Mouse (Mus musculus) heart, embryonic 15.5 days (tissue): Measurements from ENCODE around the gene Hyal6. TPM values are rescaled to one million over a fixed set of nuclear protein-coding genes. Genes with fewer than 3 reads are reported as not detected.

ENCODE experiments used
- ATAC-seq: fragments of 200-750 bp; cut with Nextera tagmentation; replicated peaks from 2 replicates; pipeline ENCODE4 v1.8.0; 2017; ENCODE audit warnings: low read depth, moderate TSS enrichment; ENCODE audit not compliant: insufficient number of reproducible peaks, insufficient read depth, low FRiP score
- H3K27ac ChIP-seq: fragments of 300-500 bp; sonication (generic); 2 replicates; pipeline ENCODE4 v1.5.1; 2015; ENCODE audit warnings: mild to moderate bottlenecking, inconsistent platforms
- H3K27me3 ChIP-seq: fragments of 300-500 bp; sonication (generic); 2 replicates; pipeline ENCODE4 v1.6.1; 2015; ENCODE audit warnings: inconsistent platforms
- H3K36me3 ChIP-seq: fragments of 300-500 bp; sonication (generic); 2 replicates; pipeline ENCODE4 v1.6.1; 2015; ENCODE audit warnings: mild to moderate bottlenecking, inconsistent platforms
- H3K4me1 ChIP-seq: fragments of 300-500 bp; sonication (generic); replicated peaks from 2 replicates; pipeline ENCODE4 v1.6.1; 2015; ENCODE audit warnings: inconsistent platforms
- H3K4me2 ChIP-seq: fragments of 300-500 bp; sonication (generic); 2 replicates; pipeline ENCODE4 v1.6.1; 2015; ENCODE audit warnings: inconsistent platforms, mild to moderate bottlenecking, moderate library complexity
- H3K4me3 ChIP-seq: fragments of 300-500 bp; sonication (generic); 2 replicates; pipeline ENCODE4 v1.5.1; 2015; ENCODE audit warnings: mild to moderate bottlenecking, inconsistent platforms
- H3K9ac ChIP-seq: fragments of 300-500 bp; sonication (generic); 2 replicates; pipeline ENCODE4 v1.6.1; 2015; ENCODE audit warnings: mild to moderate bottlenecking, inconsistent platforms
- H3K9me3 ChIP-seq: fragments of 300-500 bp; sonication (generic); replicated peaks from 2 replicates; pipeline ENCODE4 v1.6.1; 2016; ENCODE audit warnings: inconsistent platforms
- WGBS: fragments of 180-500 bp; shearing (Covaris S2); methylation state at CpG from one replicate; pipeline ENCODE4 v1.1.7; 2015; ENCODE audit warnings: mixed read lengths; 5-methylcytosine and 5-hydroxymethylcytosine counted together
- polyA plus RNA-seq: library from polyadenylated mRNA; unstranded; fragments of >200 nt; fragmentation: Nextera tagmentation; extraction: Ambion mirVana; gene quantifications from 2 replicates; pipeline ENCODE4 v1.2.1, GENCODE M21; 2015

Gene Hyal6
- not detected in 2 replicates for polyA plus RNA-seq

- H3K4me1 ChIP-seq: no peaks in the 10 kb centered on the region
- H3K9ac ChIP-seq: no peak within 1 kb of the TSS
- ATAC-seq: no peak
- no peak within 1 kb of the TSS for H3K4me3 ChIP-seq
- 70% methylated on average over 3 of the region's 3 CpGs for WGBS
- no peak within 1 kb of the TSS for H3K27ac ChIP-seq
- H3K27me3 ChIP-seq: no peaks in the 10 kb centered on the region
- no peaks in the 10 kb centered on the region for H3K9me3 ChIP-seq
- no peaks in the 10 kb centered on the region for H3K36me3 ChIP-seq
- H3K4me2 ChIP-seq: no peak within 1 kb of the TSS
These were observed at the start of gene Hyal6 for GRCm38 (mm10) chr6:24732945-24733344. Gene Hyal6 (plus strand): TSS chr6:24733245.

GRCm38 (mm10) chr6:24687871-24688270 is 45.2 kb upstream of the Hyal6 start:
- no peaks in the 10 kb centered on the region for H3K36me3 ChIP-seq
- no peak overlapping the region for H3K4me3 ChIP-seq
- no peaks in the 10 kb centered on the region for H3K9me3 ChIP-seq
- no peaks in the 10 kb centered on the region for H3K27me3 ChIP-seq
- 39% methylated on average over 1 of the region's 1 CpGs for WGBS
- no peak overlapping the region for H3K27ac ChIP-seq
- no peak overlapping the region for H3K9ac ChIP-seq
- H3K4me1 ChIP-seq: no peaks in the 10 kb centered on the region
- H3K4me2 ChIP-seq: no peak overlapping the region
- no peak for ATAC-seq

- no peak for ATAC-seq
- no peaks in the 10 kb centered on the region for H3K36me3 ChIP-seq
- WGBS: 72% methylated on average over 11 of the region's 11 CpGs
- no peak overlapping the region for H3K4me3 ChIP-seq
- H3K4me1 ChIP-seq: no peaks in the 10 kb centered on the region
- no peak overlapping the region for H3K9ac ChIP-seq
- H3K9me3 ChIP-seq: no peaks in the 10 kb centered on the region
- no peak overlapping the region for H3K27ac ChIP-seq
- no peak overlapping the region for H3K4me2 ChIP-seq
- no peaks in the 10 kb centered on the region for H3K27me3 ChIP-seq
These were observed 38.3 kb upstream of the Hyal6 start for GRCm38 (mm10) chr6:24694455-24695410.

GRCm38 (mm10) chr6:24696117-24696516 is 36.9 kb upstream of the Hyal6 start:
- H3K4me1 ChIP-seq: no peaks in the 10 kb centered on the region
- H3K9ac ChIP-seq: no peak overlapping the region
- ATAC-seq: no peak
- H3K27me3 ChIP-seq: no peaks in the 10 kb centered on the region
- H3K36me3 ChIP-seq: no peaks in the 10 kb centered on the region
- H3K27ac ChIP-seq: no peak overlapping the region
- 70% methylated on average over 4 of the region's 4 CpGs for WGBS
- H3K4me3 ChIP-seq: no peak overlapping the region
- no peak overlapping the region for H3K4me2 ChIP-seq
- no peaks in the 10 kb centered on the region for H3K9me3 ChIP-seq

- Histone ChIP-seq H3K4me3 (no peak overlapping the region), H3K4me1 (no peaks in the 10 kb centered on the region), H3K27me3 (no peaks in the 10 kb centered on the region), H3K9me3 (no peaks in the 10 kb centered on the region), H3K4me2 (no peak overlapping the region), H3K9ac (no peak overlapping the region), H3K27ac (no peak overlapping the region), H3K36me3 (no peaks in the 10 kb centered on the region)
- 77% methylated on average over 5 of the region's 5 CpGs for WGBS
- ATAC-seq: no peak
These were observed 35.8 kb upstream of the Hyal6 start for GRCm38 (mm10) chr6:24697216-24697615.

- Histone ChIP-seq H3K27me3 (no peaks in the 10 kb centered on the region), H3K36me3 (no peaks in the 10 kb centered on the region), H3K4me3 (no peak overlapping the region), H3K9me3 (no peaks in the 10 kb centered on the region), H3K4me1 (peaks cover 5% of the 10 kb centered on the region; the same call in 1 of the 2 replicates), H3K4me2 (no peak overlapping the region), H3K9ac (no peak overlapping the region), H3K27ac (no peak overlapping the region)
- WGBS: 70% methylated on average over 5 of the region's 5 CpGs
- ATAC-seq: no peak
These were observed 26.0 kb upstream of the Hyal6 start for GRCm38 (mm10) chr6:24707090-24707489.

GRCm38 (mm10) chr6:24707499-24707898 is 25.5 kb upstream of the Hyal6 start:
- 69% methylated on average over 2 of the region's 2 CpGs for WGBS
- no peak overlapping the region for H3K4me3 ChIP-seq
- H3K4me1 ChIP-seq: peaks cover 5% of the 10 kb centered on the region; the same call in 1 of the 2 replicates
- H3K4me2 ChIP-seq: no peak overlapping the region
- ATAC-seq: no peak
- H3K36me3 ChIP-seq: no peaks in the 10 kb centered on the region
- no peaks in the 10 kb centered on the region for H3K9me3 ChIP-seq
- no peak overlapping the region for H3K27ac ChIP-seq
- H3K27me3 ChIP-seq: no peaks in the 10 kb centered on the region
- H3K9ac ChIP-seq: no peak overlapping the region

- H3K27ac ChIP-seq: no peak overlapping the region
- H3K4me1 ChIP-seq: no peaks in the 10 kb centered on the region
- 0 out of 2 replicates have a peak overlapping the region, but pooled peaks have one; percentile 17 for H3K4me3 ChIP-seq
- no peaks in the 10 kb centered on the region for H3K36me3 ChIP-seq
- H3K27me3 ChIP-seq: no peaks in the 10 kb centered on the region
- peak overlapping the region; percentile 42 for H3K4me2 ChIP-seq
- H3K9ac ChIP-seq: no peak overlapping the region
- WGBS: 24% methylated on average over 13 of the region's 13 CpGs
- ATAC-seq: no peak
- H3K9me3 ChIP-seq: no peaks in the 10 kb centered on the region
These were observed 11.5 kb upstream of the Hyal6 start for GRCm38 (mm10) chr6:24721317-24722099.

GRCm38 (mm10) chr6:24728130-24728529 is 4.9 kb upstream of the Hyal6 start:
- Histone ChIP-seq H3K9ac (no peak overlapping the region), H3K4me2 (no peak overlapping the region), H3K9me3 (no peaks in the 10 kb centered on the region), H3K4me3 (no peak overlapping the region), H3K27ac (no peak overlapping the region), H3K27me3 (no peaks in the 10 kb centered on the region), H3K36me3 (no peaks in the 10 kb centered on the region), H3K4me1 (no peaks in the 10 kb centered on the region)
- 69% methylated on average over 1 of the region's 1 CpGs for WGBS
- ATAC-seq: no peak

- no peak for ATAC-seq
- Histone ChIP-seq H3K4me2 (no peak overlapping the region), H3K36me3 (no peaks in the 10 kb centered on the region), H3K9ac (no peak overlapping the region), H3K27me3 (no peaks in the 10 kb centered on the region), H3K9me3 (no peaks in the 10 kb centered on the region), H3K4me3 (no peak overlapping the region), H3K4me1 (no peaks in the 10 kb centered on the region), H3K27ac (no peak overlapping the region)
- 74% methylated on average over 6 of the region's 6 CpGs for WGBS
These were observed 1.5 kb downstream of the Hyal6 start for GRCm38 (mm10) chr6:24734565-24734964.

GRCm38 (mm10) chr6:24748029-24748428 is 15.0 kb downstream of the Hyal6 start, which contains the start of gene Hyal4:
Gene Hyal4 (plus strand): TSS chr6:24748329.
- H3K9me3 ChIP-seq: no peaks in the 10 kb centered on the region
- H3K4me3 ChIP-seq: no peak within 1 kb of the TSS
- no peak within 1 kb of the TSS for H3K4me2 ChIP-seq
- H3K27ac ChIP-seq: no peak within 1 kb of the TSS
- no peak for ATAC-seq
- no peaks in the 10 kb centered on the region for H3K27me3 ChIP-seq
- no peaks in the 10 kb centered on the region for H3K4me1 ChIP-seq
- 76% methylated on average over 4 of the region's 4 CpGs for WGBS
- H3K36me3 ChIP-seq: no peaks in the 10 kb centered on the region
- no peak within 1 kb of the TSS for H3K9ac ChIP-seq
